Mouse (Mus musculus) midbrain, embryonic 10.5 days (tissue): ENCODE data around the gene Fignl1. TPM values are rescaled to one million over a fixed set of nuclear protein-coding genes. Genes with fewer than 3 reads are reported as not detected.

ENCODE experiments used
- DNase-seq: peaks from one replicate; pipeline ENCODE4 v3.0.0-alpha.2; 2017; ENCODE audit warnings: low spot score
- H3K27ac ChIP-seq: fragments of 300-500 bp; sonication (generic); replicated peaks from 2 replicates; pipeline ENCODE4 v1.5.1; 2016; ENCODE audit warnings: mild to moderate bottlenecking
- H3K27me3 ChIP-seq: fragments of 300-500 bp; sonication (generic); 2 replicates; pipeline ENCODE4 v1.6.1; 2016; ENCODE audit warnings: low read depth, mild to moderate bottlenecking; ENCODE audit not compliant: poor library complexity, severe bottlenecking
- H3K36me3 ChIP-seq: fragments of 300-500 bp; sonication (generic); 2 replicates; pipeline ENCODE4 v1.6.1; 2016; ENCODE audit warnings: mild to moderate bottlenecking, moderate library complexity
- H3K4me1 ChIP-seq: fragments of 300-500 bp; sonication (generic); 2 replicates; pipeline ENCODE4 v1.6.1; 2016
- H3K4me3 ChIP-seq: fragments of 300-500 bp; sonication (generic); 2 replicates; pipeline ENCODE4 v1.5.1; 2016; ENCODE audit warnings: mild to moderate bottlenecking, moderate library complexity
- H3K9me3 ChIP-seq: fragments of 300-500 bp; sonication (generic); replicated peaks from 2 replicates; pipeline ENCODE4 v1.6.1; 2016; ENCODE audit warnings: mild to moderate bottlenecking
- WGBS: fragments of 180-500 bp; shearing (Covaris S2); methylation state at CpG from one replicate; pipeline ENCODE4 v1.1.7; 2016; 5-methylcytosine and 5-hydroxymethylcytosine counted together
- polyA plus RNA-seq: library from polyadenylated mRNA; unstranded; fragments of >200 nt; fragmentation: Nextera tagmentation; extraction: Ambion mirVana; gene quantifications from 2 replicates; pipeline ENCODE4 v1.2.1, GENCODE M21; 2016

Gene Fignl1
- polyA plus RNA-seq, 1 experiment from 2014 or later = 112 TPM

DNA sequence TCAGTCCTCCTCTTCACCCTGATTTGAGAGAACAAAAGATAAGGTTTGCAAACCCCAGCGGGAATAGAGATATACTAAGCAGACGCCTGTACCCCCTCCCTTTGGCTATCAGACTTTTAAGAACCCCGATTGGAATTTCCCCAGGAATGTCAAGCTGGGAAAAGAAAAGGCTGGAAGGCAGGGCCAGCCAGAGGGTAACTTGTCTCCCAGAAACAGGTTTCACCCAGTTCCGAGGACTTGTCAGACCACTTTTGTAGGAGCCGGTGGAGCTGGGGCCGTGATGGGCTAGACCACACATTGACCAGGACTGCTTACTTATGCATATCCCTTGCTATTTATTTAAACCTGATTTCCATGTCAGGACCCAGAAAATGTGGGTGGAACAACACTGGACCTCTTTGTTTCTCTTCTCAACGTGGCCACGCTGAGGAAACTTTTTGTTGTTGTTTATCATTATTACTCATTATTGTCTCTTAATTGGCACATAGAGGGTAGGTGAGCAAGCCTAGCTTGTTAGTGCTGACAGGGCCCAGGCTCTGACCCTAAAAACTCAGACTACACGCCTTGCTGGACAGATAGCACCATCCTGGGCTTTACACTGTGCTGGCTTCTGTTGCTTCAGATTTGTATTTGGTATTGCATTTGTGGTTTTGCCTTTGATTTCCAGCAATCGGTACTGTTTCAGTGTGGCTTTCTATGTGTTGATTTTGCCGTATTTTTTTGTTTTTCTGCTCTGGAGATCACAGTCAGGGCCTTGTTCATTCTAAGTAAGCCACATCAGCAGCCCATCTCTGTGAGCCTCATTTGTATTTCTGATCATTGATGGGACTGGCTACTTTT is 20.6 kb upstream of the Fignl1 start:
- no peaks in the 10 kb centered on the region for H3K36me3 ChIP-seq
- H3K4me1 ChIP-seq = peaks cover 85% of the 10 kb centered on the region
- DNase-seq = peak; percentile 58
- H3K27me3 ChIP-seq = no peaks in the 10 kb centered on the region; the same call in none of the 2 replicates
- peak overlapping the region; percentile 83 for H3K27ac ChIP-seq
- H3K4me3 ChIP-seq = no peak overlapping the region
- 17% methylated on average over 11 of the region's 11 CpGs for WGBS
- H3K9me3 ChIP-seq = no peaks in the 10 kb centered on the region

DNA sequence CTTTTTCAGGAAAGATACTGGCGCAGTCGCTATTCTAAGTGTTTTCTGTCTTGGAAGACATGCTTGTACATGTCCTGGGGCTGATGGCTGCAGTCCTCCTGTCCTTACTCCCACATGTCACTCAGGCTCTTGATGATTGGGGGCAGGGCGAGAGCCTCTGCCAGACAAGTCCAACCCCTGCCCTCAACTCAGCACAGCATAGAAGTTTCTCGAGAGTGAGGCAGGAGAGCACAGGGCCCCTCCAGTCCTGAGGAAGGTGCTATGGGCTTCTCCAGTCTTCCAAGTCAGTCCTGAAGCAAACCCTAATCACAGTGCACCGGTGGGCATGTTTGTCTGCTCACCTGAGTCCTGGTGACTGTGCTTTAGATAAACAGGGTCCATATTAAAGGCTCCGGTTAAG is 20.0 kb upstream of the Fignl1 start:
- WGBS = 30% methylated on average over 6 of the region's 6 CpGs
- Histone ChIP-seq H3K27ac (peak overlapping the region; percentile 83), H3K4me3 (no peak overlapping the region)

DNA sequence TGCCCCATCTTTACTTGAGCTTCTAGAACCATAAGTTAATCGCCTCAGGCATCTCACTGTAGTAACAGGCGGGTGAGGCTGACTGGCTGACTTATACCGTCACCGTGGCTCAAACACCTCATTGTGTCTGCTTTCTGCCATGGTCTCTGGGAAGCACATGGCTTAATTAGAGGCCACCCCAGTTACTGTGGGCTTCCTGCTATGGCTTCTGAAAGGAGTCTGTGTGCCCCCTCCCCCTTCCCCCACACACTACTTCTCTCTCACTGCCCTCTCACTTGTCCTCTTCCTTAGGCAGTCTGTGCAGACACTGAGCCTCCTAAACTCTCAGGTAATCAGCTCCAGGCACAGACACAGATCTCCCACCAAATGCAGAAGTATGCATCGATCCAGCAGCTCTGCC is 19.5 kb upstream of the Fignl1 start:
- peak; percentile 47 for DNase-seq

More for the DNA sequence above, 20.0 kb upstream of the Fignl1 start:
- DNase-seq = peak; percentile 44
- H3K4me1 ChIP-seq = peaks cover 91% of the 10 kb centered on the region
- H3K9me3 ChIP-seq = no peaks in the 10 kb centered on the region
- H3K36me3 ChIP-seq = no peaks in the 10 kb centered on the region
- no peaks in the 10 kb centered on the region; the same call in none of the 2 replicates for H3K27me3 ChIP-seq

DNA sequence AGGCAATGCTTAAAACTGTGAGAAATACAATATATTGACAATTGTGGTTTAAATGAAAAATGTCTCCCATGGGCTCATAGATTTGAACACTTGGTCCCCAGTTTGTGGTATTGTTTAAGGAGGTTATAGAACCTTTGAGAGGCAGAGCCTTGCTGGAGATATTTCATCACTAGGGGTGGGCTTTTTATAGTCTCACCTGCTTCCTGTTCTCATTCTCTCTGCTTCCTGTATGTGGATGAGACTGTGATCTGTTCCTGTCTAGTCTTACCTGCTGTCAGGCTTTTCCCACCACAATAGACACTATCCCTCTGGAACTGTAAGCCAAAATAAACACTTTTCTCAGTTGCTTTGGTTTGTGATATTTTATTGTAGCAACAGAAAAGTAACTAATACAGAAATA is 17.7 kb upstream of the Fignl1 start:
- H3K9me3 ChIP-seq = no peaks in the 10 kb centered on the region
- H3K4me3 ChIP-seq = no peak overlapping the region
- DNase-seq = no peak
- no peaks in the 10 kb centered on the region; the same call in none of the 2 replicates for H3K27me3 ChIP-seq
- H3K27ac ChIP-seq = no peak overlapping the region
- no peaks in the 10 kb centered on the region for H3K36me3 ChIP-seq
- peaks cover 93% of the 10 kb centered on the region for H3K4me1 ChIP-seq

More for the DNA sequence above, 19.5 kb upstream of the Fignl1 start:
- Histone ChIP-seq H3K9me3 (no peaks in the 10 kb centered on the region), H3K36me3 (no peaks in the 10 kb centered on the region), H3K27ac (peak overlapping the region; percentile 83), H3K4me3 (no peak overlapping the region), H3K27me3 (no peaks in the 10 kb centered on the region; the same call in none of the 2 replicates), H3K4me1 (peaks cover 93% of the 10 kb centered on the region)
- 32% methylated on average over 5 of the region's 5 CpGs for WGBS

DNA sequence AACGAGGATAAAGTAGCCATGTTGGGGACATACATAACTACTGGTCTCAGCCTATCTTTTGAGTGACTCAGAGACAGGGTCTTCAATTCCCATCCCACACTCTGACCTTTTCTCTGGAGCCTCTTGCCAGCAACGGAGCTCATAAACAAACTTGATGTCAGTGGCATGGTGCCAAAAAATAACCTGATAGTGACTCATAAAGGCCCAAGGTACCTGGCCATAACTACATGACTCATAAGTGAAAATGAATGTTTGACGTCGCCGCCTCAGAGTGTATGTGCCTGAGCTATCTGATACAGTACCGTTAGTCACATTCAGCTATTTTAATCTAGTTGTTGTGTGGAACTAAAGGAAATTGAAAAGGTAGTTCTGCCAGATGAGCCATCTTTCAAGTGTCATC is 16.9 kb upstream of the Fignl1 start:
- Histone ChIP-seq H3K9me3 (no peaks in the 10 kb centered on the region), H3K4me3 (no peak overlapping the region), H3K4me1 (peaks cover 93% of the 10 kb centered on the region), H3K36me3 (no peaks in the 10 kb centered on the region), H3K27me3 (no peaks in the 10 kb centered on the region; the same call in none of the 2 replicates), H3K27ac (peak overlapping the region; percentile 94)
- 89% methylated on average over 6 of the region's 6 CpGs for WGBS
- DNase-seq = no peak

DNA sequence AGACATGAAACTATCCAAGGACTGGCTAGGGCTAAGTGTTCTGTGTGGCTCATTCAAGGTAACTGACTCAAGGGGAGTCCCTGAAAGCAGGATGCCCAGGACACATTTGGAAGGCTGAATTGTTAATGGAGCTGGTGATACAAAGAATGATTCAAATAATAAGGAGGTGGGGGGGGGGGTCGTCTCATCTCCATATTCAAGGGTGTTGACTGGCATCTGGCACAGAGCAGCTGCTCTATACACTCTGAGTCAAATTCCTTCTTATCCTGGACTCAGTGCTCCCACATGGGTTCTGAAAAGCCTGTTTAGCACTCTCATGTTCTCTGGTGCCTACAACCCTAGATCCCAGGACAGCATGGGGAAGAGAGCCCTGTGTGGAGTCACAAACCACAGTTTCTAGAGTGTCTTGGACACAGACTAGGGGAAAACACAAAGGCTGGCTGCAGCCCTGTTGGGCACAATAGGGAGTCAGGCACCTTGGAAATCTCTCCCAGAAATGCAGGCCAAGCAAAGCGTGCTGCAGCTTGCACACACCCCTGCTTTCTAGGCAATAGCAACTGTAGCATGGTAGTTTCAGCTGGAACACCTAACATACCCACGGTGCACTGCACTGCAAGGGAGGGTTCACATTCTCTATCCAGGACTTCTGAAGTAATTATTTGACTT is 16.3 kb upstream of the Fignl1 start:
- Histone ChIP-seq H3K27ac (peak overlapping the region; percentile 94), H3K27me3 (no peaks in the 10 kb centered on the region; the same call in none of the 2 replicates), H3K4me1 (peaks cover 91% of the 10 kb centered on the region), H3K4me3 (no peak overlapping the region), H3K9me3 (no peaks in the 10 kb centered on the region), H3K36me3 (no peaks in the 10 kb centered on the region)
- DNase-seq = no peak
- WGBS = 51% methylated on average over 3 of the region's 3 CpGs

DNA sequence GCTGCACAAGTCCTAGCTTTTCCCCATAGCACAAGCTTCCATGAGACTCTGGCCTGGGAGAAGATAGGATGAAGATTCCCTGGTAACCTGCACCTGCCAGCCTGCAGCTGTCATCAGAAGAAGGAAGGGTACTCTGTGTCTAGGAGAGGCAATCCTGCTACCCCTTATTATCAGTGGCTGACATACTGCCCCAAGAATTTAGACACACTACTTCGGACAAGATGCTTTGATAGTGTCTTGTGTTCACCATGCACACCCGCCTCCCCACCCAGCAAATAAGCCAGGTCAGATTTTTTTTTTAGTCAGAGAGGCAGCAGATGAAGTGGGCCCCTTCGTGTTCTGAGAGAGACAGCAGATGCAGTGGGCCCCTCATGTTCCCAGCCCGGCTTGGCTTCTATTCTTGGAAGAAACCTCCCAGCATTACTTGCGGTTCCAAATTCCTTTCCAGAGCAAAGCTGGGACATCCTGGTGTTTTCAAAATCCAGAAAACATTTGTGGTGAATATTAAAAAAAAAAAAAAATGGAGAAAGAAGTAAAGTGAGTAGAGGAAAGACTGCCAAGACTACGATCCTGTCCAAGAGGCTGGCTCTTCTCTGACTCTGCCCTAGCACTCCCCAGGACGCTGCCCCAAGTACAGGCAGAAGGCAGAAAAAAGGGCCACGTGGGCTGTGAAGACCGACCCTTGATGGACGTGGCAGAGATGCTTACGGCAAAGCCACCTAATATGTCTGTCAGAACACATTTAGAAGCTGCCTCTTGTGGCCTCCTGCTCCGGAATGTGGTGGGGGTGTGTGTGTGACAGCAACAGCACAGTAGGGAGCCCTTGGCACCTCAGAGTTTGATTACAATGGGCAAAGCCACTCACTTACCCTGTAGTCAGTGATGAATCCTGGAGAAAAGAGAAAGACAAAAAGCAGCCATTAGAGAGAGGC is 15.5 kb upstream of the Fignl1 start:
- peaks cover 83% of the 10 kb centered on the region for H3K4me1 ChIP-seq
- no peaks in the 10 kb centered on the region for H3K9me3 ChIP-seq
- H3K36me3 ChIP-seq = no peaks in the 10 kb centered on the region
- peak; percentile 48 for DNase-seq
- H3K4me3 ChIP-seq = no peak overlapping the region
- H3K27me3 ChIP-seq = no peaks in the 10 kb centered on the region; the same call in none of the 2 replicates
- H3K27ac ChIP-seq = peak overlapping the region; percentile 94
- 23% methylated on average over 12 of the region's 12 CpGs for whole genome bisulfite sequencing

DNA sequence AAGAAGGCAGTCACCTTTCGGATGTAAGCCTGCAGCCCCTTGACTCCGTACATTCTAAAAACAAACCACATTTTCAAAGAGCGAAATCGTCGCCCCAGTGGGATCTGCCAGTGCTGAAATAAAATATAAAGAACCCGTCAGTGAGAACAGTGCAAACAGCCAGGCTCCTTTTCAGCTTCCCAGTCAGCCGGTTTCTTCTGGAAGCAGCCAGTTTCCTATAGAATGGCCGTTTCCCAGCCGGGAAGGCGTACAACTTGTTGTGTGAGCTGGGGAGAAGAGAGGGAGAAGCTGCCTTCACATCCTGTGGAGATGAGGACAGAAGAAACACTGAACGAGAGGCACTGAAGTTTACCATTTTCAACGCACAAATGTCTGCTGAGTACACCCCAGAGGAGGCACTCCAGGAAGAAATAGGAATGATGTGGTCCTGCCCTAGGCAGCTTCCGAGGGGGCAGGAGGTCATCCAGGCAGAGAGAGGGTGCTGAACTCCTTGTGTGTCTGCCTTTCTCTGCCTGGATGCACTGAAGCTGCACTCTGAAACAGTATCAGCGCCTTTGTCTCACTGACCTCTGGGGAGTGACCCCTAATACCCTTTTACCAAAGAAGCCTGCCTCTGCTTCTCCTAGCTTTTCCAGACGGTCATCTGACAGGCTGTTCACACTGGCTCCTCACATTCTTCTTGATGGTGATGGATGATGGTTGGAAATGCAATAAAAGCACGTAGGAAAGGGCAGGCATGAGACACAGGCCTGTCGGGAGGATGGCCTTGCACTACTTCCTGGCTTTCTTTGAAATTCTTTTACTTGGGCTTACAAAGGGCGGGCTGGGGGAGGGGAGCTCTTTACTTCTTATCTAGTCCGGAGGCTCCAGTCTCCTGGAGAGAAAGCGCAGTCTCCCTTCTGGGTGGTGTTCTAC is 13.7 kb upstream of the Fignl1 start:
- peak overlapping the region; percentile 94 for H3K27ac ChIP-seq
- peak overlapping the region; percentile 14 for H3K4me3 ChIP-seq
- no peaks in the 10 kb centered on the region for H3K36me3 ChIP-seq
- DNase-seq = peak; percentile 84
- no peaks in the 10 kb centered on the region for H3K9me3 ChIP-seq
- no peaks in the 10 kb centered on the region for H3K27me3 ChIP-seq
- 2% methylated on average over 20 of the region's 20 CpGs for WGBS
- peaks cover 66% of the 10 kb centered on the region for H3K4me1 ChIP-seq

DNA sequence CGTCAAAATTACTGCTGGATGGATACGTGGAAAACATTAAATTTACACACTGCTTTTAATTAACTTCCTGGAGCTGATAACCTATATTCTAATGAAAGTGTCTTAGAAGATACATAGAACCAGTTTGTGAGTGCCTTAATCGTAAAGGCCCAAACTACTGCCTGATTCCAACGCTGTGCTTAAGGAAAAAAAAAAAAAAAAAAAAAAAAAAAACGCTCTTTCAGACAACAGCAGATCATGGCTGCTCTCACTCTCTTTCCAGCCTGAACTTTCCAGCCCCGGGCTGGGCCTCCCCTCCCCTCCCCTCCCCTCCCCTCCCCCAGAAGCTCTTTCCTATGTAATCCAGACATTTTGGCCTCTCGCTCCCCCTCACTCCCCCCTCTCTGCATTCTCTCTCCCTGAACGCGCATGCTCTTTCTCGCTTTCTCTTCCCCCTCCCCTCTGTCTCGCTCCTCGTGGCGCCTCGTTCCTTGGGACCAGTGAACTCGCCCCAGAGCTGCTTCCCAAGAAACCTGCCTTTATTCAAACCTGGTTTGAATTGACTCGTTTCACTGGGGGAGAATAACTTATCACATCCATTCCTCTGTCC is 12.7 kb upstream of the Fignl1 start:
- Histone ChIP-seq H3K27ac (peak overlapping the region; percentile 94), H3K27me3 (no peaks in the 10 kb centered on the region), H3K9me3 (no peaks in the 10 kb centered on the region), H3K4me3 (peak overlapping the region; percentile 14), H3K4me1 (peaks cover 62% of the 10 kb centered on the region), H3K36me3 (no peaks in the 10 kb centered on the region)
- peak; percentile 93 for DNase-seq
- WGBS = 5% methylated on average over 16 of the region's 16 CpGs

DNA sequence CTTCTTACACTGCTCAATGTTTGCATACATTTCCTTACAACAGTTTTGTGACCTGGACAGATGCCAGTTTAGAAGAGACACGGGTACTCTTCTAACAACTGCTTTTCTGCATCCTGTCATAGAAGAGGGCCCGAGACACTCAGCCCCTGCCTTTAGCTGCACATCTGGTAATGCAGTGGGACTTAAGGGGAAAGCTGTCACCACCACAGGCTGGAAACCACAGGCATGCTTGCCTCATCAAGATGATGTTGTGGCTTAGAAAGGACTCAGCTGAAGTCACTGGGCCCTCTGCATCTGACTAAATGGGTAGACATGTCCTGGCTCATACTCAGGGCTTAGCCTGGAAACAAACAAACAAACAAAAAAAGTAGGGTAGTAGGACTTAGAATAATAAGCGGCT is 12.0 kb upstream of the Fignl1 start:
- peaks cover 58% of the 10 kb centered on the region for H3K4me1 ChIP-seq
- H3K4me3 ChIP-seq = no peak overlapping the region
- WGBS = 69% methylated on average over 3 of the region's 3 CpGs
- H3K27me3 ChIP-seq = no peaks in the 10 kb centered on the region; the same call in 1 of the 2 replicates
- no peaks in the 10 kb centered on the region for H3K36me3 ChIP-seq
- DNase-seq = no peak
- peak overlapping the region; percentile 94 for H3K27ac ChIP-seq
- no peaks in the 10 kb centered on the region for H3K9me3 ChIP-seq

DNA sequence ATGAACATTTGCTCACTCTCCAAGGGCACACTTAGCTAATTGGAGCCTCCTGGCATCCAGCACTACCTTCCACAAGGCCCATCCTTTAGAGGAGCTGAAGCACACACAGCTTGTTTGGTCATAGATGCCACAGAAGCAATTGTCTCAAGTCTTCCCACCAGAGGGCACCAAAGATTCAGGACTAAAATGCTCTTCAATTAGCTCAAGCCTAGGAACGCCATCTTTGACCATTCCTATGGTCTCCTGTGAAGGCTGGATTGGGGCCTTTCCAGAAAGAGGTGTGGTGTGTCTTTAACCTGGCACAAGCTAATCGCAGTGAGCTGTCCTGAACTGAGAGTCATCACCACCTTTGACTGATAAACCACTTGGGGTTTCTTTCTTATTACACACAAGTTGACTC is 11.5 kb upstream of the Fignl1 start:
- no peaks in the 10 kb centered on the region; the same call in 1 of the 2 replicates for H3K27me3 ChIP-seq
- no peaks in the 10 kb centered on the region for H3K36me3 ChIP-seq
- DNase-seq = peak; percentile 79
- H3K4me3 ChIP-seq = no peak overlapping the region
- no peaks in the 10 kb centered on the region for H3K9me3 ChIP-seq
- 3% methylated on average over 2 of the region's 2 CpGs for WGBS
- H3K4me1 ChIP-seq = peaks cover 56% of the 10 kb centered on the region
- peak overlapping the region; percentile 94 for H3K27ac ChIP-seq
